Mouse (Mus musculus): ENCODE data around the gene Pcsk5. TPM values are rescaled to one million over a fixed set of nuclear protein-coding genes. Genes with fewer than 3 reads are reported as not detected.

The Pcsk5 gene
- under 1 TPM; 0.22 to 0.48 TPM for total RNA-seq (2023)

DNA sequence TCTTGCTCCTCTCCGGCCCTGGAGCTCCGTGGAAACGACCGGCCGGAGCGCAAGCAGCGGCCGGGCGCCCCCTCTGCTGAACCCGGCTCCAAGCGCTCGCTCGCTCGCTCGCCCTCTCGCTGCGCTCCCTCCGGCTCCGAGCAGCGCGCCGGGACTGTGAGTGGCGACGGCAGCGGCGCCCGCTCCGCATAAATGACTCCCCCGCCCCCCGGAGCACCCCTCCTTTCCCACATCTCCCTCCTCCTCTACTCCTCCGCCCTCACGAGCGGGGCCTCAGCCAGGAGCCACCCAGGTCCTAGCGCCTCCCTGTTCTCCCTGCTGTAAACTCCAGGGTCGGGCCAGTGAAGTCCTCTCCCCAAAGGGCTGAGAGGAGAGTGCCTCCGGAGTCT lies at the start of gene Pcsk5:
TSS of gene Pcsk5 (minus strand) at position 162 of the 389 bp plus-strand sequence.

DNA sequence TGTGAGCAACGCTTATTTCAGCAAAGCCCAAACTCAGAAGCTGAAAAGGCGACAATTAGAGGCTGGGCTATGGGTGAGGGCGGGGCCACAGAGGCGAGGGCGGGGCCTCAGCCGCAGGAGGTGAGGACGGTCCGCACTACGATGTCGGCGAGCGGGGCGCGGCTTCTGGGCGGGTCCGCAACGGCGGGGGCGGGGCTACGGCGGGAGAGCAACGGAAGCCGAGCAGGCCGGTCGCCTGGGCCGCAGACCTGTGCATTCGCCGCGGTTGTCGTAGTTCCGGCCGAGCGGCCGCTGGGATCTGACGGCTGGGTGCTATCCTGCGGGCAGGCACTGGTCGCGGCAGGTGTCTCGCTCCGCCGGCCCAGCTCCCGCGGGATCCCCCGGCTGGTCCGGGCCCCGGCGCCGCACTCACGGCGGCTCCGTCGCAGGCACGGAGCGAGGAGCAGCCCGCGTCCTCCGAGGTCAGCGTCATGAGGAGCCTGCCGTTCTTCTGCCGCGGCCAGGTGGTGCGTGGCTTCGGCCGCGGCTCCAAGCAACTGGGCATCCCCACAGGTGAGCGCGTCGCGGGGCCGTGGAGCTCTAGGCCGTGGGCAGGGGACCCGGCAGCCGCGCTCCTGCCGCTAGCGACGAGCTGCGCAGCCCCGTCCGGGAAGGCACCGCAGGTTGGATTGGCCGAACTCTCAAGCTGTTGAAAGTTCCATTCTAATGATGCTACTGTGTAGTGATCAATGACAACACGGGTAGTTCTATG lies 443.4 kb downstream of the Pcsk5 start, which contains the start of gene Rfk:
TSS of gene Rfk (plus strand) at position 203 of the 751 bp plus-strand sequence.

All from neutrophil, adult 83 days (primary cell).